Mouse (Mus musculus) forebrain, embryonic 16.5 days (tissue): Measurements from ENCODE around the gene Ppa1. TPM values are rescaled to one million over a fixed set of nuclear protein-coding genes. Genes with fewer than 3 reads are reported as not detected.

Source experiments
- ATAC-seq: fragments of 200-750 bp; cut with Nextera tagmentation; 2 replicates; pipeline ENCODE4 v1.8.0; 2017; ENCODE audit warnings: mild to moderate bottlenecking, moderate library complexity
- H3K27ac ChIP-seq: fragments of 300-500 bp; sonication (generic); 2 replicates; pipeline ENCODE4 v1.5.1; 2014; ENCODE audit warnings: low read length, control low read depth
- H3K27me3 ChIP-seq: fragments of 300-500 bp; sonication (generic); replicated peaks from 2 replicates; pipeline ENCODE4 v1.6.1; 2014; ENCODE audit warnings: low read length; ENCODE audit not compliant: control insufficient read depth, insufficient read depth
- H3K36me3 ChIP-seq: fragments of 300-500 bp; sonication (generic); 2 replicates; pipeline ENCODE4 v1.6.1; 2014; ENCODE audit not compliant: control insufficient read depth, insufficient read depth
- H3K4me1 ChIP-seq: fragments of 300-500 bp; sonication (generic); replicated peaks from 2 replicates; pipeline ENCODE4 v1.6.1; 2014; ENCODE audit warnings: low read length; ENCODE audit not compliant: control insufficient read depth, insufficient read depth
- H3K4me2 ChIP-seq: fragments of 300-500 bp; sonication (generic); 2 replicates; pipeline ENCODE4 v1.6.1; 2014; ENCODE audit warnings: mild to moderate bottlenecking, low read length, control low read depth
- H3K4me3 ChIP-seq: fragments of 300-500 bp; sonication (generic); replicated peaks from 2 replicates; pipeline ENCODE4 v1.5.1; 2014; ENCODE audit warnings: mild to moderate bottlenecking, low read length, control low read depth
- H3K9ac ChIP-seq: fragments of 300-500 bp; sonication (generic); replicated peaks from 2 replicates; pipeline ENCODE4 v1.6.1; 2014; ENCODE audit warnings: low read depth, low read length, control low read depth
- H3K9me3 ChIP-seq: fragments of 300-500 bp; sonication (generic); 2 replicates; pipeline ENCODE4 v1.6.1; 2016; ENCODE audit warnings: low read length; ENCODE audit not compliant: control insufficient read depth
- WGBS: fragments of 180-500 bp; shearing (Covaris S2); extraction: QIAGEN DNeasy Blood & Tissue Kit; methylation state at CpG from one replicate; pipeline ENCODE4 v1.1.7; 2014; 5-methylcytosine and 5-hydroxymethylcytosine counted together
- polyA plus RNA-seq: library from polyadenylated mRNA; unstranded; fragments of >200 nt; fragmentation: Nextera tagmentation; extraction: Ambion mirVana; gene quantifications from 2 replicates; pipeline ENCODE4 v1.2.1, GENCODE M21; 2015

Gene Ppa1
- polyA plus RNA-seq, 1 experiment from 2014 or later, result 244 TPM

DNA sequence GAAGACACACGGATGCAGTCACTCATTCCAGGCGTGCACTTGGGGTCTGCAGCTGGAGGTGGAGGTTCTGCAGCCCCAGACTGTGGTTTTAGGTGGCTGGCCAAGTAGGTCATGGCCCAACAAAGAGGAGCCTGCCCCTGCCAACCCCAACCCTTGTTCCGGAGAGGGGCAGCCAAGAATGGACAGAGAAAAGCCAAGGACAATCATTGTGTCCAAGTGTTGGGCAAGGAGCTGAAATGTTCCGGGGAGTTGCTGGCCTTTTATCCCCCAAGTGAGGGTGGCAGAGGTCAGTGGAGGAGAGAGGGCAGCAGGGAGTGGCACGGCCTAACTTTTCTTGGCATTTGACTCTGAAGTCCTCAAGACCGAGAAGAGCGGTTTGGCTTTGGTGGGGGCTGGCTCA lies 72.0 kb downstream of the Ppa1 start:
- WGBS, result 88% methylated on average over 7 of the region's 7 CpGs
- Histone ChIP-seq H3K9me3 (no peaks in the 10 kb centered on the region), H3K4me2 (no peak overlapping the region), H3K27me3 (no peaks in the 10 kb centered on the region), H3K27ac (no peak overlapping the region), H3K9ac (no peak overlapping the region), H3K4me1 (peaks cover 5% of the 10 kb centered on the region), H3K4me3 (no peak overlapping the region), H3K36me3 (no peaks in the 10 kb centered on the region)
- no peak for ATAC-seq

DNA sequence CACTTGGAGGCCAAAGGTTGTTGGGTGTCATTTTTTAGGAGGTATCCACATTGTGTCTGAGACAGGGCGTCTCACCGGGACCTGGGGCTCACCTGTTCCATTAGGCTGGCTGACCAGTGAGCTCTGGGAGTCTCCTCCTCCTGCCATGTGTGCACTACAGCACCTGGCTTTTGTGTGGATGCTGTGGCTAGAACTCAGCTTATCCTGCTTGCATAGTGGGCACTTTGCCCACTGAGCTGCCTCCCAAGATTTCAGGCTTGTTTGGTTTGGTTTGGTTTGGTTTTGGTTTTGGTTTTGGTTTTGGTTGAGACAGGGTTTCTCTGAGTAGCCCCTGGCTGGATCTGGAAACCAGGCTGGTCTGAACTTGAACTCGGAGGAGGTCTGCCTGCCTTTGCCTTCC lies 73.9 kb downstream of the Ppa1 start:
- no peak overlapping the region for H3K4me3 ChIP-seq
- H3K36me3 ChIP-seq, result no peaks in the 10 kb centered on the region
- no peaks in the 10 kb centered on the region for H3K27me3 ChIP-seq
- no peak overlapping the region for H3K9ac ChIP-seq
- 77% methylated on average over 3 of the region's 3 CpGs for WGBS
- H3K9me3 ChIP-seq, result no peaks in the 10 kb centered on the region
- no peaks in the 10 kb centered on the region for H3K4me1 ChIP-seq
- H3K4me2 ChIP-seq, result no peak overlapping the region
- no peak overlapping the region for H3K27ac ChIP-seq
- no peak for ATAC-seq

DNA sequence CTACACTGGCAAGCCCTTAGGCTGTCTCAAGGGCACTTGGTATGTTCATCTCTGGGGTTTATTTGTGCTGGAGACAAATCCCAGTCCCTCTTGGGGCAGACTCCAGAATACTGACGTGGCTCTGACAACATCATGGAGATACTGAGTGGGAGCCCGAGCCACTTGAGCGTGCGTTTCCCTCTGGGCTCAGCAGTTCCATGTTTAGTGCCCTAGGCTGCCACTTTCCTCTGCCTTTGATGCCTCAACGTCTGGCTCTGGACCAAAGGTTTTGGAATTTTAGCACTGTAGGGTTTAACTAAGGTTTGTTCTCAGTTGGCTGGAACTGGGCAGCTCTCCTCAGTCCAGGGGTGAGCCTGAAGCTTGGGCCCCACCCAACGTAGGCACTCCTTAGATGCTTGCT lies 74.9 kb downstream of the Ppa1 start:
- Histone ChIP-seq H3K4me3 (no peak overlapping the region), H3K9me3 (no peaks in the 10 kb centered on the region), H3K4me1 (no peaks in the 10 kb centered on the region), H3K27ac (no peak overlapping the region), H3K36me3 (no peaks in the 10 kb centered on the region), H3K27me3 (no peaks in the 10 kb centered on the region), H3K4me2 (no peak overlapping the region), H3K9ac (no peak overlapping the region)
- 77% methylated on average over 6 of the region's 6 CpGs for WGBS
- ATAC-seq, result no peak

Other genes starting within 250 kb of the Ppa1 start
- 0.10 and 0.15 TPM in 2 replicates for gene Nodal, start 230.6 kb upstream of the Ppa1 start, polyA plus RNA-seq
- 78.2 and 88.4 TPM in 2 replicates for gene Eif4ebp2, start 195.9 kb upstream of the Ppa1 start, polyA plus RNA-seq
- gene Lrrc20, start 172.8 kb upstream of the Ppa1 start, polyA plus RNA-seq, result 25.7 and 28.1 TPM in 2 replicates
- 0.34 and 1.1 TPM in 2 replicates for gene Npffr1, start 53.1 kb upstream of the Ppa1 start, polyA plus RNA-seq
- 224 and 244 TPM in 2 replicates for gene Sar1a, start 31.7 kb downstream of the Ppa1 start, polyA plus RNA-seq
- gene Tysnd1, start 47.0 kb downstream of the Ppa1 start, polyA plus RNA-seq, result 20.2 and 22.4 TPM in 2 replicates
- gene Aifm2, start 66.7 kb downstream of the Ppa1 start, polyA plus RNA-seq, result 5.6 and 7.6 TPM in 2 replicates
- gene H2afy2, start 135.6 kb downstream of the Ppa1 start, polyA plus RNA-seq, result 301 and 306 TPM in 2 replicates